Mouse (Mus musculus) G1E (cell line): ENCODE measurements around the gene Neurl1a.

Source experiments
- CTCF ChIP-seq: IDR thresholded peaks from 2 replicates; pipeline ENCODE4 v1.5.1; 2012; ENCODE audit warnings: low read depth, low read length, inconsistent platforms, mixed read lengths
- GATA1 ChIP-seq: IDR thresholded peaks from 2 replicates; pipeline ENCODE4 v1.6.1; 2012; ENCODE audit warnings: borderline replicate concordance, low read length, inconsistent platforms, mixed read lengths
- GATA2 ChIP-seq: IDR thresholded peaks from 2 replicates; pipeline ENCODE4 v1.6.1; 2012; ENCODE audit warnings: low read depth, low read length, inconsistent platforms, borderline replicate concordance
- POLR2AphosphoS5 ChIP-seq: IDR thresholded peaks from 2 replicates; pipeline ENCODE4 v1.6.1; 2012; ENCODE audit warnings: low read depth, low read length, inconsistent platforms; ENCODE audit not compliant: insufficient replicate concordance
- TAL1 ChIP-seq: conservative IDR thresholded peaks from 2 replicates; pipeline ENCODE4 v1.6.1; 2012; ENCODE audit warnings: low read depth, low read length, inconsistent platforms, mixed read lengths

- no peak for TF ChIP-seq CTCF
- TF ChIP-seq GATA1: no peak
- no peak for TF ChIP-seq POLR2AphosphoS5
- no peak for TF ChIP-seq TAL1
- TF ChIP-seq GATA2: no peak
Measured at GRCm38 (mm10) chr19:47201972-47202371, 23.4 kb downstream of the Neurl1a start.
